Mouse (Mus musculus) layer of hippocampus, postnatal 10 days (tissue): ENCODE data around the gene Vmn1r121. TPM values are rescaled to one million over a fixed set of nuclear protein-coding genes. Genes with fewer than 3 reads are reported as not detected.
"Not testable (repeated sequence)": the region's sequence is repeated elsewhere in the genome, so short reads cannot be mapped to it uniquely, and the experiment has no call there.

Experiments used
- DNase-seq, 2 experiments: peaks; one replicate each; pipeline ENCODE4 v3.0.0; 2021; ENCODE audit warnings: low spot score in 2 of 2
- long read RNA-seq: library from polyadenylated mRNA; stranded (forward); transcript quantifications from one replicate; pipeline ENCODE4 v2.0.0, GENCODE M21; 2023
- total RNA-seq, 2 experiments: library from RNA; stranded (reverse); gene quantifications; 2 replicates each; pipeline ENCODE4 v1.2.3; 2021

Vmn1r121 gene
- not detected for total RNA-seq
- long read RNA-seq: 0 reads

GRCm38 (mm10) chr7:21098413-21098812 is at the start of gene Vmn1r121:
Gene Vmn1r121 (minus strand): TSS chr7:21098513.
- DNase-seq: not testable (repeated sequence)

GRCm38 (mm10) chr7:21134028-21134427 is 35.7 kb upstream of the Vmn1r121 start, which contains the start of gene Vmn1r122:
Gene Vmn1r122 (minus strand): TSS chr7:21134128.
- DNase-seq: not testable (repeated sequence)

GRCm38 (mm10) chr7:21053684-21054083 is 44.6 kb downstream of the Vmn1r121 start, which contains the start of gene Vmn1r120:
Gene Vmn1r120 (minus strand): TSS chr7:21053784.
- DNase-seq: not testable (repeated sequence)

Other genes with a start within 250 kb of the Vmn1r121 start
- not detected for gene Vmn1r116, start 226.3 kb downstream of the Vmn1r121 start, total RNA-seq
- not detected for gene Vmn1r117, start 214.4 kb downstream of the Vmn1r121 start, total RNA-seq
- gene Vmn1r118, start 186.2 kb downstream of the Vmn1r121 start, total RNA-seq: not detected
- not detected for gene Vmn1r119, start 86.1 kb downstream of the Vmn1r121 start, total RNA-seq
- not detected for gene Vmn1r120, start 44.7 kb downstream of the Vmn1r121 start, total RNA-seq
- not detected for gene Vmn1r122, start 35.6 kb upstream of the Vmn1r121 start, total RNA-seq
- not detected for gene Vmn1r123, start 63.7 kb upstream of the Vmn1r121 start, total RNA-seq
- gene Gm5157, start 91.9 kb upstream of the Vmn1r121 start, total RNA-seq: not detected
- gene Vmn1r124, start 162.1 kb upstream of the Vmn1r121 start, total RNA-seq: not detected
- not detected for gene Vmn1r125, start 173.7 kb upstream of the Vmn1r121 start, total RNA-seq
- not detected for gene Vmn1r126, start 203.0 kb upstream of the Vmn1r121 start, total RNA-seq
- not detected for gene Vmn1r127, start 221.3 kb upstream of the Vmn1r121 start, total RNA-seq